Mouse (Mus musculus) liver, adult 2 months (tissue): ENCODE measurements at regions not wholly inside any gene's neighbourhood (a gene's known extent, or its start where the extent isn't known, plus 50 kb on each side); places are given as distances from the start of the nearest gene placed in this dataset.

ENCODE experiments used
- CTCF ChIP-seq: fragments of 200-500 bp; IDR thresholded peaks from 2 replicates; pipeline ENCODE4 v1.5.1; 2011; ENCODE audit warnings: low read depth, low read length, control low read depth
- POLR2A ChIP-seq: fragments of 200-500 bp; IDR thresholded peaks from 2 replicates; pipeline ENCODE4 v1.6.1; 2011; ENCODE audit warnings: low read length, control low read depth; ENCODE audit not compliant: insufficient read depth; ENCODE audit errors: extremely low read depth

GRCm38 (mm10) chr15:36937067-36937657, 70.4 kb downstream of the Zfp706 start:
- TF ChIP-seq POLR2A = no peak
- no peak for TF ChIP-seq CTCF
